Comparison of ENCODE assay signal across 8 mouse cellular contexts in genomic region chr3:95280747-95281146, GRCm38 (mm10). TPM values are rescaled to one million over a fixed set of nuclear protein-coding genes. Genes with fewer than 3 reads are reported as not detected.
DNase-seq lines count a peak whose midpoint lies in the region; ATAC-seq lines count a peak whose summit lies in the region.

No protein-coding gene starts in this region.

- H3K36me3 ChIP-seq in hindbrain, embryonic 15.5 days: 0 out of 2 replicates have a peak, but pooled peaks cover 6% of the 10 kb centered on the region
- H3K36me3 ChIP-seq in liver, embryonic 13.5 days: no peaks in the 10 kb centered on the region
- H3K36me3 ChIP-seq in neural tube, embryonic 12.5 days: no peaks in the 10 kb centered on the region

- no peaks in the 10 kb centered on the region for H3K27me3 ChIP-seq in hindbrain, embryonic 15.5 days
- H3K27me3 ChIP-seq in liver, embryonic 13.5 days: no peaks in the 10 kb centered on the region
- H3K27me3 ChIP-seq in neural tube, embryonic 12.5 days (replicated peaks): no peaks in the 10 kb centered on the region

- H3K9me3 ChIP-seq in hindbrain, embryonic 15.5 days: no peaks in the 10 kb centered on the region
- H3K9me3 ChIP-seq in liver, embryonic 13.5 days (replicated peaks): no peaks in the 10 kb centered on the region
- H3K9me3 ChIP-seq in neural tube, embryonic 12.5 days: no peaks in the 10 kb centered on the region

- peak; percentile 45 for DNase-seq in adrenal gland, postnatal 10 days
- no peak for DNase-seq in adrenal gland, adult (ENCODE audit: inconsistent age in 2 of 2, low spot score in 1 of 2)
- DNase-seq in 416B (ENCODE audit: low read depth): peak; percentile 70
- peak; percentile 36 for DNase-seq in embryo, embryonic 11 days
- no peak for DNase-seq in liver, embryonic 13.5 days
- no peak for DNase-seq in frontal cortex, postnatal 10 days (ENCODE audit: low spot score in 2 of 2)

- no peak for ATAC-seq in hindbrain, embryonic 15.5 days (ENCODE audit: low FRiP score, low read depth)
- no peak for ATAC-seq in liver, embryonic 13.5 days (ENCODE audit: low read depth)
- ATAC-seq in neural tube, embryonic 12.5 days (ENCODE audit: low FRiP score, low read depth): no peak

- peak overlapping the region; percentile 91 for H3K4me3 ChIP-seq in hindbrain, embryonic 15.5 days
- peak overlapping the region; percentile 82 for H3K4me3 ChIP-seq in liver, embryonic 13.5 days (replicated peaks)
- H3K4me3 ChIP-seq in neural tube, embryonic 12.5 days: peak overlapping the region; percentile 74

- 31% methylated on average over 8 of the region's 8 CpGs for WGBS in hindbrain, embryonic 15.5 days
- 11% methylated on average over 8 of the region's 8 CpGs for WGBS in liver, embryonic 13.5 days (ENCODE audit: insufficient replicate concordance)
- WGBS in neural tube, embryonic 12.5 days: 44% methylated on average over 8 of the region's 8 CpGs

- peak overlapping the region; percentile 94 for H3K27ac ChIP-seq in hindbrain, embryonic 15.5 days (replicated peaks)
- H3K27ac ChIP-seq in liver, embryonic 13.5 days: peak overlapping the region; percentile 90
- H3K27ac ChIP-seq in neural tube, embryonic 12.5 days: no peak overlapping the region

- H3K4me2 ChIP-seq in hindbrain, embryonic 15.5 days: peak overlapping the region; percentile 97
- peak overlapping the region; percentile 79 for H3K4me2 ChIP-seq in liver, embryonic 13.5 days
- peak overlapping the region; percentile 72 for H3K4me2 ChIP-seq in neural tube, embryonic 12.5 days (replicated peaks)

- peaks cover 34% of the 10 kb centered on the region for H3K4me1 ChIP-seq in hindbrain, embryonic 15.5 days (replicated peaks)
- peaks cover 77% of the 10 kb centered on the region for H3K4me1 ChIP-seq in liver, embryonic 13.5 days (replicated peaks)
- peaks cover 21% of the 10 kb centered on the region for H3K4me1 ChIP-seq in neural tube, embryonic 12.5 days

- peak overlapping the region; percentile 94 for H3K9ac ChIP-seq in hindbrain, embryonic 15.5 days
- H3K9ac ChIP-seq in liver, embryonic 13.5 days: peak overlapping the region; percentile 90
- H3K9ac ChIP-seq in neural tube, embryonic 12.5 days: peak overlapping the region; percentile 75

RNA-seq across cellular contexts. Expression of gene Mindy1, which starts 0.4 kb away (rescaled TPM):
- 10 to 100 TPM; 71.2 to 78.1 TPM for total RNA-seq in adrenal gland, postnatal 10 days (2021)
- polyA plus RNA-seq in hindbrain, embryonic 15.5 days (2015; fragmentation: Nextera tagmentation; extraction: Ambion mirVana): 34.5 and 36.6 TPM in 2 replicates
- 17.0 and 18.6 TPM in 2 replicates for polyA plus RNA-seq in liver, embryonic 13.5 days (2015; fragmentation: Nextera tagmentation; extraction: Ambion mirVana)
- polyA plus RNA-seq in neural tube, embryonic 12.5 days (2016; fragmentation: Nextera tagmentation; extraction: Ambion mirVana): 51.3 and 51.5 TPM in 2 replicates

RNA-seq across cellular contexts. Expression of gene Prune1, which starts 1.1 kb away (rescaled TPM):
- total RNA-seq in adrenal gland, postnatal 10 days (2021): 10 to 100 TPM; 22.2 to 27.9 TPM
- polyA plus RNA-seq in hindbrain, embryonic 15.5 days (2015; fragmentation: Nextera tagmentation; extraction: Ambion mirVana): 66.5 and 69.9 TPM in 2 replicates
- polyA plus RNA-seq in liver, embryonic 13.5 days (2015; fragmentation: Nextera tagmentation; extraction: Ambion mirVana): 8.6 and 11.0 TPM in 2 replicates
- polyA plus RNA-seq in neural tube, embryonic 12.5 days (2016; fragmentation: Nextera tagmentation; extraction: Ambion mirVana): 34.9 and 36.1 TPM in 2 replicates

RNA-seq across cellular contexts. Expression of gene Anxa9, which starts 26.2 kb away (rescaled TPM):
- total RNA-seq in adrenal gland, postnatal 10 days (2021): 1 to 10 TPM; 1.1 to 1.3 TPM
- 0.47 and 0.72 TPM in 2 replicates for polyA plus RNA-seq in hindbrain, embryonic 15.5 days (2015; fragmentation: Nextera tagmentation; extraction: Ambion mirVana)
- 3.0 and 3.1 TPM in 2 replicates for polyA plus RNA-seq in liver, embryonic 13.5 days (2015; fragmentation: Nextera tagmentation; extraction: Ambion mirVana)
- polyA plus RNA-seq in neural tube, embryonic 12.5 days (2016; fragmentation: Nextera tagmentation; extraction: Ambion mirVana): 0.94 and 1.2 TPM in 2 replicates

RNA-seq across cellular contexts. Expression of gene Bnipl, which starts 29.8 kb away (rescaled TPM):
- under 1 TPM in 1 of 2 experiments, not detected in 1; 0.42 TPM for total RNA-seq in adrenal gland, postnatal 10 days (2021)
- polyA plus RNA-seq in hindbrain, embryonic 15.5 days (2015; fragmentation: Nextera tagmentation; extraction: Ambion mirVana): 0.29 TPM in 1 of 2 replicates, not detected in the other
- not detected in 2 replicates for polyA plus RNA-seq in liver, embryonic 13.5 days (2015; fragmentation: Nextera tagmentation; extraction: Ambion mirVana)
- 0.28 TPM in 2 replicates for polyA plus RNA-seq in neural tube, embryonic 12.5 days (2016; fragmentation: Nextera tagmentation; extraction: Ambion mirVana)

RNA-seq across cellular contexts. Expression of gene Cers2, which starts 33.8 kb away (rescaled TPM):
- total RNA-seq in adrenal gland, postnatal 10 days (2021): 100 to 1,000 TPM; 138 to 147 TPM
- polyA plus RNA-seq in hindbrain, embryonic 15.5 days (2015; fragmentation: Nextera tagmentation; extraction: Ambion mirVana): 92.7 and 101 TPM in 2 replicates
- polyA plus RNA-seq in liver, embryonic 13.5 days (2015; fragmentation: Nextera tagmentation; extraction: Ambion mirVana): 113 and 125 TPM in 2 replicates
- 104 and 110 TPM in 2 replicates for polyA plus RNA-seq in neural tube, embryonic 12.5 days (2016; fragmentation: Nextera tagmentation; extraction: Ambion mirVana)

Comparison
In these comparisons a context has a peak if more than half of its experiments do, and no peak if none do; other contexts are left out.
1. DNase-seq: peak in adrenal gland, postnatal 10 days (single experiment), 416B (single experiment) and embryo, embryonic 11 days (single experiment); none in adrenal gland, adult (0 of 2), liver, embryonic 13.5 days (single experiment) and frontal cortex, postnatal 10 days (0 of 2).
2. Peak in every context shown above with its lines, with median percentiles within 50 percentile points of each other: H3K4me2 ChIP-seq, H3K4me3 ChIP-seq and H3K9ac ChIP-seq.